Mouse (Mus musculus) thymus, adult 2 months (tissue): ENCODE measurements around the gene Sptbn4.

ENCODE experiments used
- CTCF ChIP-seq: fragments of 200-500 bp; IDR thresholded peaks from 2 replicates; pipeline ENCODE4 v1.5.1; 2012; ENCODE audit warnings: mild to moderate bottlenecking, control low read depth, low read length, moderate library complexity, borderline replicate concordance; ENCODE audit not compliant: control insufficient read depth, poor library complexity, insufficient read depth; ENCODE audit errors: extremely low read depth
- POLR2A ChIP-seq: fragments of 200-500 bp; IDR thresholded peaks from 2 replicates; pipeline ENCODE4 v1.6.1; 2012; ENCODE audit warnings: mild to moderate bottlenecking, low read length, control low read depth, moderate library complexity; ENCODE audit not compliant: control insufficient read depth, poor library complexity, insufficient read depth; ENCODE audit errors: extremely low read depth

DNA sequence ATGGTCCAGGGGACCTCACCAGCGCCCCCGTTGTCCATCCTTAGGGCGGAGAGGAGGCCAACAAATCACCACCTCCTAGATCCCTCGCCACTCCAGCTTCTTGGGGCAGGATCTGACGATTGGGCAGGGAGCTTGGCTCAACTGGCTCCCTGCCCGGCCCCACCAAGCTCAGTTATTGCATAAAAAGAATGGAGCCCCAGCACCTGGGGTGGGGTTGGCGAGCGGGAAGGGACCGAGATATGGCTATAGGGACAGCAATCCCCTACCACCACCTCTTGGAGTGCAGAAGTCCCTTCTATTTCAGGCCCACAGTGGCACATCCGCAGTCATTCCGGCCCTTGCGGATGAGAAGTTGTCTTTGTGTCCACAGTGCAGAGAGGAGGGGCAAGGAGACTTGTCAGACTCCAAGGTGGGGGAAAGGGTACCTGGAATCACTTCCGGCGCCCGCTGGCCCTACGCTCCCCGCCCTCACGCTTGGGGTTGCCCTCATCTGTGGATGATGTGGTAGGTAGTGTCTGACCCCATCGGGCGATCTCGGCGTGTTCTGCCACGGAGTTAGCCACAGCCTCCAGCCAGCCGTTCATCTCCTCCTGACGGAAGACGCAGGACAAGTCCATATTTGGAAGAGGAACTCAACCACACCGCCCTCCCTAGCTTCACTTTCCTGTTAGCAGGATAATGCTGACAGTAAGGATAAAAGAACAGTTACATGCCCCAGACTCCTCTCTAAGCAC is 90.5 kb downstream of the Sptbn4 start, which contains the start of gene Gm20479:
- TF ChIP-seq CTCF (no peak), POLR2A (no peak)
